Mouse (Mus musculus) adrenal gland, postnatal 14 days (tissue): ENCODE measurements around the gene Klra10. TPM values are rescaled to one million over a fixed set of nuclear protein-coding genes. Genes with fewer than 3 reads are reported as not detected.
"Not testable (repeated sequence)": the region's sequence is repeated elsewhere in the genome, so short reads cannot be mapped to it uniquely, and the experiment has no call there.

Experiments
- DNase-seq: peaks from one replicate; pipeline ENCODE4 v3.0.0; 2021; ENCODE audit warnings: mixed read lengths
- long read RNA-seq, 2 experiments: library from polyadenylated mRNA; stranded (forward); transcript quantifications; one replicate each; pipeline ENCODE4 v2.0.0; 2021
- total RNA-seq: library from RNA; stranded (reverse); gene quantifications from 2 replicates; pipeline ENCODE4 v1.2.3, GENCODE M21; 2021

Gene Klra10
- total RNA-seq = not detected in 2 replicates
- long read RNA-seq, experiment 1 = 0 reads
- long read RNA-seq, experiment 2 = 0 reads

- DNase-seq = not testable (repeated sequence)
These were observed at the start of gene Klra10 for GRCm38 (mm10) chr6:130281828-130282227. Gene Klra10, minus strand, starts transcription at chr6:130281928.

DNA sequence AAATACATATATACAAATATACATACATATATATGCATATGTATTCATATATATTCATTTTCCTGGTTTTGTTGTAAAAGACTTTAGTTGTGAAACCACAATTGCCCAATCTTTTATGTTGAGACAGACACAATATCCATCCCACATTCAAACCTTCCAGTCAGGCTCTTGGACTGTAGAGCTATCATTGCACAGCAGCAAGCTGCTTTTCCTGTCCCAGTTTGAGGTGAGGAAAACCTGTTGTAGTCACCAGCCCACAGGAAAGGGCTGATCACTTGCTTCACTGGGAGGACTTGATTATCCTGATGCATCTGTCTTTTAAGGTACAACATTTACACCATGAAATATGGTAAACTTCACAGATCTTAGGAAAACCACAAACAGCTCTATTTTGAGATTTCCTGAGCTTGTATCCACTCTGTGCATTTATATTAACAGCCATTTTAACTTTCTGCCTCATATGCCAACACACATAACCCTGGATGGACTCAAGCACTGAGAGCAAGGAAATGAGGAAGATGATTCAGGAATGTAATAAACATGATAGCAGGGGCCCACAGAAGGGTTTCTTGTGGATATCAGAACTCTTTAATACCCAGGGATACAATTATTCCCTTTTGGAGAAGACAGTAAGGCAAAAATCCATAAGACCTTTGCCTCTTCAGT lies 6.4 kb upstream of the Klra10 start:
- no peak for DNase-seq

DNA sequence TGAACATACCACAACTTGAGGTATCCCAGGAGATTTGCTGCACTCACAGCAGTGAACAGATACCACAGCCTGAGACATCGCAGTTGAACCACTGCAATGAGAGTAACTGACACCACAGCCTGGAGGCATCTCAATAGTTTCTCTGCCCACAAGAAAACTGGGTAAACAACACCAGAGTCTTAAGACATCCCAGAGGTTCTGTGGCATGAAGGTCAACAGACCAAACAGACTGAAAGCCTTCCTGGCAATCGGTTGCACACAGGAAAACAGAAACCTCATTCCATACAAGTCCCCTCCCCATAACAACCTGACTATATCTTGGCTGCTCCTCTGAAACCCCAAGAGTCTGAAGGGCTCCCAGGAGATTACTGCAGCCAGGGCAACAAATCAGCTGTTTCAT lies 26.4 kb downstream of the Klra10 start:
- DNase-seq = no peak

GRCm38 (mm10) chr6:130237536-130237935 lies 44.2 kb downstream of the Klra10 start:
- no peak for DNase-seq

GRCm38 (mm10) chr6:130236635-130237034 lies 45.1 kb downstream of the Klra10 start:
- no peak for DNase-seq

DNA sequence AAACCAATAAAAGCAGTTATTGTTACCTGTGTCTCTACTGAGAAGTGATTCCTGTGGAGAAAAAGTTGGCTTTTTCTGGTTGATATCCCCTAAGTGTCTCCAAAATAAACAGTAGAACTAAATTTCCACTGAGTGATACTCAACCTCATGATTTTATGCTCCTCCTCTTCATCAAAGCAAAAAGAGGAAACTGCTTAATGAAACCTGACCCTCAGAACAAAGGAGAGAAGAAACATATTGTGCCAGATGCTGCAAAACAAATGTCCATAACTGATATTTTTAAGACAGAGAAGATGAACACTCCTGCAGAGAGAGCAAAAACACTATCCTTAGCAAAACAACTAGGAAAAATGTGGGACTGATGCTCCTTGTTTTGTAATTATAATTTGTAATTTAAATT lies 48.5 kb downstream of the Klra10 start, which contains the start of gene Klra7:
Gene Klra7, minus strand, starts transcription at position 101 of the 400 bp plus-strand sequence.
- DNase-seq = no peak

Other genes starting within 250 kb of the Klra10 start
- not detected in 2 replicates for gene Klra4, start 214.7 kb downstream of the Klra10 start, total RNA-seq
- gene Klra8, start 152.0 kb downstream of the Klra10 start, total RNA-seq = not detected in 2 replicates
- gene Klra9, start 88.8 kb downstream of the Klra10 start, total RNA-seq = not detected in 2 replicates
- not detected in 2 replicates for gene Klra7, start 48.6 kb downstream of the Klra10 start, total RNA-seq
- not detected in 2 replicates for gene Klra3, start 55.6 kb upstream of the Klra10 start, total RNA-seq
- not detected in 2 replicates for gene Klra1, start 104.9 kb upstream of the Klra10 start, total RNA-seq